Mouse (Mus musculus) testis, postnatal 14 days (tissue): ENCODE data around the gene Col4a2.

Experiments used
- DNase-seq: peaks from one replicate; pipeline ENCODE4 v3.0.0; 2021; ENCODE audit warnings: low spot score

The Col4a2 gene

DNA sequence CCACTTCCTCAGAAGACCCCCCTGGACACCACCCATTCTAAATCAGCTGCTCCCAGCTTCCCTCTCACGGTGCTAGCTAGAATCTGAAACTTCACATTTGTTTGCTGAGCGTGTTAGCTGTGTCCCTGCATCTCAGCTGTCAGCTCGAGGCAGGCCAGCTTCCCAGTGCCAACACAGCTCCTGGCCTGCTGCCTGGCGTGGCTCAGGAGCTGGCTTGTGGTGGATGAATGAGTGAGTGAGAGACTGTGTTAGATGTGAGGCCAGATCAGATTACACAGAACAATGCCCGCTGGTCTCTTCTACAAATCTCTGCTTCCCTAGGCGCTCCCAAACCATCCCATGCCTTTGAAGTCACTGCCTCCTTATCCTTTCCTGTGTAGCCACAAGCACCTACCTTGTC is 106.6 kb downstream of the Col4a2 start:
- peak; percentile 40 for DNase-seq

DNA sequence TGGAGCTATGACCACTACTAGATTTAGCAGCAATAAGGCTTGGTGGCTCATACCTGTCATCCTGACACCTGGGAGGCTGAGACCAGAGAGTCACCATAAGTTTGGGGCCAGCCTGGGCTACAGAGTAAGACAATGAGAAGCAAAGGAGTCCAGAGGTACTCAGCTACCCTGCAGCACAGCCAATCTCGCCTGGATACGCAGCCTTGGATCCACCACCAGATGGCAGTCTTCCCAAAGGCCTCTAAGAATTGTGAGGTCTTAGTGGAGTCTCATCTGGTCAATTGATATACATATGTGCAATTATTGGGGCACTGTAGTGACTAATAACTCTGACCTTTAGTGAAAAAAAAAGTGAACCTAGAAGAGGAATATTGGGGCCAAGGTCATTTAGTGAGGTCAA is 107.0 kb downstream of the Col4a2 start:
- DNase-seq: no peak

DNA sequence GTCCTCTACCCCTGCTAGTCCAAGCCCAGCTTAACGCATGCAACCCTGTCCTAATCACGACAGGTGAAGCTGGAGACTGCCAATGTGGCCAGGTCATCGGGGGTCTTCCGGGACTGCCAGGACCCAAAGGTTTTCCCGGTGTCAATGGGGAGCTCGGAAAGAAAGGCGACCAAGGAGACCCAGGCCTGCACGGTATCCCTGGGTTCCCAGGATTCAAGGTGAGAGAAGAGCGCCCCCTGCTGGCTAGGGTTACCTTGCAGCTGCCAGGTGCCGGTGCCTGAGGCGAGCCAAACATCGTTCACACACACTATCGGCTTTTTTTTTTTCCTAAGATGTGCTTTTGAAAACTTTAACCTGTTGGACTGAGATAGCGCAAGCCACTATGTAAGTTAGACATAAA is 108.5 kb downstream of the Col4a2 start:
- no peak for DNase-seq

DNA sequence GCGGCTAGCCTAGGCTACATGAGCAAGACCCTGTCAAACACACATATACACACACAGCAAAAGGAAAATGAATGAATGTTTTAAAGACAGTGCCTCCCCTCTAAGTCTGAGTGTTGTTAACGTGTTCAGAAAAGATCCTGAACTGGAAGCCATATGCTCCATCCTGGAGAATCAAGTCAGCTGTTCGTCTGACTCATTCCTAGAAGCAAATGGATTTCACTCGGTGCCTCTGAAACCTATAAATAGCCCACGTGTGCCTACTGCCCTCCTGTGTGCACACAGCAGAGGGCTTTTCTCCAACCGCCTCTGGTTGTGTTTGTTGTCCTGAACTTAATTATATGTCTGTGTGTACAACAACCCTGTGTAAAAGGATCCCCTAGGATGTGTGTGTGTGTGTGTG is 109.4 kb downstream of the Col4a2 start:
- no peak for DNase-seq

DNA sequence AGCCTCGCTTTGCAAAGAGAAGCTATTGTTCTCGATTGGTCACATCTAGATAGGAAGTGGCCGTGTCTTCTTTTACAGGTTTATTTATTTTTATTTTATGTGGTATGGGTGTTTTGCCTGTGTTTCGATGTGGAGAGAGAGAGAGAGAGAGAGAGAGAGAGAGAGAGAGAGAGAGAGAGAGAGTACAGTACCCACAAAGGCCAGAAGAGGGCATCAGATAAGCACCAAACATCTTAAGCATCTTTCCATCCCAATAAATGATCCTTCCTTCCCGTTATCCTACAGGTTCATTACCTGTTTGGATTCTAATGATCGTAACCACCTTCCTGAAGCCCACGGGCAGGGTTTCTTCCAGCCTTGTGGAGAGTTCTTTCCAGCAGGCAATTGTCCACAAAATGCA is 110.5 kb downstream of the Col4a2 start:
- no peak for DNase-seq

DNA sequence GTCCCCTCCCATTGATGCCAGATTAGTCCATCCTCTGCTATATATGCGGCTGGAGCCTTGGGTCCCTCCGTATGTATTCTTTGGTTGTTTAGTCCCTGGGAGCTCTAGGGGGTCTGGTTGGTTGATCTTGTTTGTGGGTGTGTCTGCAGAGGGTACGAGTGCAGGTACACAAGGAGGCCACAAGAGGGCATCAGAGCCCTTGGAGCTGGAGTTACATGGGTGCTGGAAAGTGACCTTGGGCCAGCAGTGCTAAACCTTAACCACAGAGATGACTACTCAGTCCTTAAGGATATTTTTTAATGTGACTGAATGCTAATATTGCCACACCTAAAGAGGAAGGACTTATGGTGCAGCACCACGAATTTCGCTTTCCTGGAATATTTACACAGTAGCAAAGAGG is 118.1 kb downstream of the Col4a2 start:
- DNase-seq: no peak

DNA sequence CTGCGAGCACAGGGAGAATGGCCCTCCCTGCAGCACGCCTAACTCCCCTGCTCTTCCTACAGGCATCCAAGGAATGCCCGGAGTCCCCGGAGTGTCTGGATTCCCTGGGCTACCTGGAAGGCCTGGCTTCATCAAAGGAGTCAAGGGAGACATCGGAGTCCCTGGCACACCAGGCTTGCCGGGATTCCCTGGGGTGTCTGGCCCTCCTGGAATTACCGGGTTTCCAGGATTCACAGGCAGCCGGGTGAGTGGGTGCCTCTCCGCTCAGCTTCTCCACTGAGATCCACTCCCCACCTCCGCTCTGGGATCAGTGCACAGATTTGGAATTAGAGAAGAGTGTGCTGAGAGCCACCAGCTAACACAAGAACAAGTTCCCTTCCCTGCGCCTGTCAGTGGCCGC is 125.3 kb downstream of the Col4a2 start:
- DNase-seq: no peak

DNA sequence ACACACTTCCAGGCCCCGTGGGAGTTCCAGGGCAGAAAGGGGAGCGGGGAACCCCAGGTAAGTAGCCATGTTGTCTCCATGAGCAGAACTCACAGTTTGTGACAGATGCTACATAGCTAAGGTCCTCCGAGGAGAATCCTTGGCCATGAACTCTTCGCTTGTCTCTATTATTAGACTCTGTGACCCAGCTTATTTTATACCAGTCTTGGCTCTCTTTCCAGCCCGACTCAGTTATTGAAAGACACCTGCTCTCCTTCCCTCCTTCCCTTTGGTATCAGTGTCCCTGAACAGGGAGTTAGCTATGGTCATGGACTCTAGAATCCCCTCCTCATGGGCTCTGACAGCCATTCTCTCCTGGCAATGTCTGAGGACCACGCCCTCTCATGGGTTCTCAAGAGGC is 128.7 kb downstream of the Col4a2 start:
- no peak for DNase-seq

DNA sequence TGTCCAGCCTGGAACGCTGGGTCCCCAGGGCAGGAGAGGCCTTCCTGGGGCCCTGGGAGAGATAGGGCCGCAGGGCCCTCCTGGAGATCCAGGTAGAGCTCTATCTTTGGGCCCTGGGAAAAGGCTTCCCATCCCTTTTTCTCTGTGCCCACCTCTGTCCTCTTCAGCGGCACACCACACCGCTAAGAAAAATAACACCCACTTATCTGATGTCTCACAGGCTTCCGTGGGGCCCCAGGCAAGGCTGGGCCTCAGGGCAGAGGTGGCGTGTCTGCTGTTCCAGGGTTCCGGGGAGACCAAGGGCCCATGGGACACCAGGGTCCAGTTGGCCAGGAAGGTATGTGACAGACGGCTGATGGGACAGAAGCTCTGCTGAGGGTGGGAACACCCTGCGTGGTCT is 131.0 kb downstream of the Col4a2 start:
- DNase-seq: no peak

DNA sequence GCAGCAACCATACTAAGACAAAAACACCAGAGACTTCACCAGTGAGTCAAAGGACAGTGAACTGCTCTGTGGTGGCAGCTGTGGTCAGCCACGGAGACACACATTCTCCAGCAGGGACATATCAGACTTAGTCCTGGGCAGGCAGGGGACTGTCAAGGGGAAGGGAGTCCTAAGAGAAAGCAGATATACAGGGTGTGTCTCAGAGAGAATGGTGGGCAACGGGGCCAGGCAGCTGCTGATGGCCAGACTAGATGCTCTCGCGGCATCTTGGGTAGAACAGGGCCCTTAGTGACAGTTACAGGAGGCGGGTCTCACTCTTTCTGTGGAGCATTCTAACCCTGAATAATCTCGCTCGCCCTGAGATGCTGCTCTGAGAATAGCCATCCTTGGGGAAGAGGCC is 131.6 kb downstream of the Col4a2 start:
- DNase-seq: no peak

DNA sequence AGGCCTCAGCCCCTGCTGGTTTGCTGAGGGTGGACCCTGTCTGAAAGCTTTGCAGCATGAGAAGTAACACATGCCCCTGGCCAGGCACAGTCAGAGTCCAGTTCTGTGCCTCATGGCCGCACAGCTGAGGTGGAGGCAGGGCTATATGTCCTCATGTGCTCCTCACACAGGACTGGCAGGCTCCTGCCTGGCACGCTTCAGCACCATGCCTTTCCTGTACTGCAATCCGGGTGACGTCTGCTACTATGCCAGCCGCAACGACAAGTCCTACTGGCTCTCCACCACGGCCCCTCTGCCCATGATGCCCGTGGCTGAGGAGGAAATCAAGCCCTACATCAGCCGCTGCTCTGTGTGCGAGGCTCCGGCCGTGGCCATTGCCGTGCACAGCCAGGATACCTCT is 133.2 kb downstream of the Col4a2 start:
- DNase-seq: no peak

DNA sequence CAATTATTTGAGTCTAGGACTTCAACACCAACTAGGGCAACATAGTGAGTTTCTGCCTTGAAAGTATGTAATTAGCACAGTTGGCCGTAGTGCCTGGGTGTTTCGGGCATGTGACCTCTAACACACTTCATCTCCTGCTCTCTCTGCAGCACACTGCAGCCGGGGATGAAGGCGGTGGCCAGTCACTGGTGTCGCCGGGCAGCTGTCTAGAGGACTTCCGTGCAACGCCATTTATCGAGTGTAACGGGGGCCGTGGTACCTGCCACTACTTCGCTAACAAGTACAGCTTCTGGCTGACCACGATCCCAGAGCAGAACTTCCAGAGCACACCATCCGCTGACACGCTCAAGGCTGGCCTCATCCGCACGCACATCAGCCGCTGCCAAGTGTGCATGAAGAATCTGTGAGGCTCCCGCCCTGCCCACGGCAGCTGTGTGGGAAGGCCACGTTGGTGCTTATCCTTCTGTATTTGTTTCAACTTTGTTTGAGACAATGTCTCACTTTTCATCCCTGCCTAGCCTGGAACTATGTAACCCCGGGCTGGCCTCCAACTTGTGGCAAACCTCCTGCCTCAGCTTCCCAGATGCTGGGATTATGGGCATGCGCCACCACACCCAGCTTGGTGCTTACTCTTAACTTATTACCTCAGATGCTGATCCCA is 135.4 kb downstream of the Col4a2 start:
- DNase-seq: peak; percentile 76

DNA sequence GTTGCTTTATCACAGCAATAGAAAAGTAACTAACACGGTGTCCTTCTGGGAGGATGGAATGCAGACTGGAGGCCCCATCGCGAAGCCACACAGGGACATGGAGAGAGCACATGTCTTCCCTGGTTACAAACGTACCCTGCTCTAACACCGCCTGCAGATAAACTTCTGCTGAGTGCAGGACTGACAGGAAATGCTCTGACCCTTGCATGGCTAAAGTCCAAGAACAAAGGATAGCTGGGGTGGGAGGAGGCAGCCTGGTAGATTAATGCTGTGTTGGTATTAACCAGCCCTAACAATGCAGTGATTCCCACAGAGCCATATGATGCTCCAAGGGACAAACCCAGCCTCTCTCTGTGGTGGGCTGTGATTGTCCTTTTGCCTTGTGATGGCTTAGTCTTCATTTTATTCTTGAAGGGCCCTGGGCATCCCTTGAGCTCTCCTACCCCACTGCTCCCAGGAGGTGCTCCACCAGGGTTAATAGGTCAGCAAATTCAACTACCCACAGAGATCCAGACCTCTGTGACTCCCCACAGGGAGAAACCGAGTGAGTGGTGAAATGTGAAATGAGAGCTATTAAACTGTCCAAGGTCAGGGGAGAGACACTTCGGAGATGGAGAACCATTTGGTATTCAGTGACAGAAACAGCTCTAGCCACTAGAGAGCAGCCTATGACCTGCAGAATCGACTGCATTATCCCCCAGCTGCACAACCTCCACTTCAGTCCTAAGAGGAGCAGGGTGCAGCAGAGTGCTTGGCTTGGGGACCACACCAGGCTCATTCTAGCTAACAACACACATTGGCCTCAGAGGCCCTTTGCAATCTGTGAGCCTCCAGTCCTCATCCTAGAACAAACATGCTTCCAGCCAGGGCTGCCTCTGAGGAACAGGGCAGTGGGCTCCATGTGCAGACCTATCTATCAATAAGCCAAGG is 137.8 kb downstream of the Col4a2 start:
- DNase-seq: peak; percentile 60

DNA sequence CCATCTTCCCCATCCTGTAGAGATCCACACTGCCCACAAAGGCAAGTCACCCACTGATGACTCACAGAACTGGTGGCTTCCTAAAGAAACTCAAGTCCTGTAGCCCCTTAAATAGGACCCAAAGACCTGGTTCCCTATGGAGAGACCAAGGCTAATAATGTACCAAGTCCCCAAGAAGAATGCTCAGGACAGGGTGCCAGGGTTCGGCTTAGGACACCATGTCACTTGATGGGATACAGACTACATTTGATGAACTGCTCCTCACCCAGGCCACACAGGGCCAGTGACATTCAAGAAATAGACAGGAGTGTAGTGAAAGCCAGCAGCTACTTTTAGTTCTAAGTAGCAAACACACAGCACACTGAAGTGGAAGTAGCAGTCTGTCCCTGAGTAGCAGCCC is 139.5 kb downstream of the Col4a2 start:
- no peak for DNase-seq

DNA sequence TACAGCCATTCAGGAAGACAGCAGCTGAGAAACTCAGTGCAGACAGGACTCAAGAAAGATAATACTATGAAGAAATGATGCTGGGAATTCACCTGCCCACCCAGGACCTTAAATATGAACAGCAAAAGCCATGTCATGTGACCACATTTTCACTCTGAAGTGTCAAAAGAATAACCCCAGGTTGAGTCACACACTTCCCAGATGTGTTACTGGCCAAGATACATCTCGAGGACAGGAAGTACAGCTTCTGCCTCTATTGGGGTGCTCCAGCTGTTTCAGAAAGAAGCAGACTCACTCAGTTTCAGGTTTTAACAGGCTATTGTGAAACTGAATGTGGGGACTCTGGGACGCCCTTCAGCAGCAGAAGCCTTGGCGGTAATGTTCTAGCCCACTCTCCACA is 140.0 kb downstream of the Col4a2 start:
- no peak for DNase-seq

DNA sequence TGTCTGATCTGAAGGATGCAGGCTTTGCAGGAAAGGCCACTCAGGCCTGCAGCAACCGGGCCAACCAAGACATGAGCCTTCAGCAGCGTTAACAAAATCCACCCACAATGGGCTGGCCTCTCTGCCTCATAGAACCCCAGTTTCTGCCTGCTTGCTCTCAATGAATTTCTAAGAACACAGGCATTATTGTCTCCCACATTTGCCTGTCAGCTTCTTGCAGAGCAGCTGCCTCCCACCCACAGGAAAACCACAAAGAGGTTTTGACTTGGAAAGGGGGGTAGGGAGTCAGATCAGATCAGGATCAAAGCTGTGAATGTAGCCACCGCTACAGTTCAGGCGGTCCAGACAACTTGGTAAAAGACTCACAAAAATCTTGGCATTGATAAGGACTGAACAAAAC is 140.4 kb downstream of the Col4a2 start:
- DNase-seq: peak; percentile 40

DNA sequence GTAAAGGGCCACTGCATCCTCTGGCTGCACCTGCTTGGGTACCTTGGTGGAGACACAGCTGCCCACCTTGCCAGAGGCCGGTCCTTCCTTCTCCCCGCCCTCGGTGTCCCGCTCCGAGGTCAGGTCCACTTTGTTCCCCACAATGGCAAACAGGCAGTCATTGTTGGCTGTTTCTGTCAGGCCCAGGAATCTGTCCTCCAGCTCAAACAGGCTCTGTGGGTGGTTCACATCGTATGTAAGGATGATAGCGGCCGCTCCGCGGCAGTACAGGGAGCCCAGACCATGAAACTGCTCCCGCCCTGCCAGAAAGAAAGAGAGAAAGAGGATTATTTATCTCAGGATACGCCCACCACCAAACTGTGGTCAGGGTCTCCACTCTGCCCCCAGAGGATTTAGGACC is 141.6 kb downstream of the Col4a2 start:
- DNase-seq: no peak

DNA sequence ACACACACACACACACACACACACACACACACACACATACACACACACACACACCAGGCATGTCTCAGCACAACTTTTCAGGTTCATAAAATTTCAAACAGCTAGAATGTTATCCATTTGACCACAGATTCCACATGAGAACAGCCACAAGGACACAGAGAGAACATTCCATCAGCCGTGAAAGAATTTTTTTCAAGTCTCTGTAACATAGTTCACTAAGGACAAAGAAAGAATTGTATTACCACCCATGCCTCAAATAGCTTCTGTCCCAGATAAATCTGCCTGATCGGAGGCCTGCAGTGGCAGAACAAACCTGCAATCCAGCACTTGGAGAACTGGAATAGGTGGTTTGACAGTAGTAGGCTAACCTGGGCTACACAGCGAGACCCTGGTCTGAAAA is 144.7 kb downstream of the Col4a2 start:
- no peak for DNase-seq

DNA sequence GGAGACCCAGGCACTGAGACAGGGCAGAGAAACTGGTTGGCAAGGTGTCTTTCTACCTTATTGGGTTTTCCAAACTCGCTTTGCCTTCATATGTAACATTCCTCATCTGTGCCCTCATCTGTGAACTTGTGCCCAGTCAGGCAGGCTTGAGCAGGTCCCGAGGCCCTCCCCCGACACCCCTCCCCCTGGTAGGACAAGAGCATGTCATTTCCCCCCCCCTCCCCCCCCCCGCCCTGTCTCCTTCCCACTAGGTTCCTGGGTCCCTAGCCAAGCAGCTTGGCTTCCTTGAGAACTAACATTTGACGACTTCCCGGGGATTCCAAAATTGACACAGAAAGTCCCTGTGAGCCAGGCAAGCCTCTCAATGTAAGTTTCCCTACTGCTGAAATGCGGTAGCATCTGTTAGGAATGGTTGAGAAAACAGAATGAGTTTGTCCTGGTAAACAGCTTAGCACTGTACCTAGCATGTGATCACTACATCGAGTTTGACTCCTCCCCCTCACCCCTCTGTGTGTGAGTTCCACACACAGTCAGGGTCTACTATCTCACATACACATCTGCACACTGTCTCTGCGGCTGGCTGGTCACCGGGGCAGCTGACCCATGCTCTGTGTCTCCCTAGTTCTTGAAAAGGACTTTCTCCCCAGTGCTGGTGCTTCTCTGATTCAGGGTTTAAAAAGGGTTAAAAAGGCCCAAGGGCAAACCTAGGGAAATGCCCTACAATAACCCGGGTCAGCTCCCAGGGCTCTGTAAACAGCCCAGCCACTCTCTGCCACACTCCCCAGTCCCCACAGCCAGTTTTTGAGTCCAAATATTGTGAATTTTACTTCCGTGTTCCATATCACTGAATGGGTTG is 145.6 kb downstream of the Col4a2 start:
- peak; percentile 37 for DNase-seq

DNA sequence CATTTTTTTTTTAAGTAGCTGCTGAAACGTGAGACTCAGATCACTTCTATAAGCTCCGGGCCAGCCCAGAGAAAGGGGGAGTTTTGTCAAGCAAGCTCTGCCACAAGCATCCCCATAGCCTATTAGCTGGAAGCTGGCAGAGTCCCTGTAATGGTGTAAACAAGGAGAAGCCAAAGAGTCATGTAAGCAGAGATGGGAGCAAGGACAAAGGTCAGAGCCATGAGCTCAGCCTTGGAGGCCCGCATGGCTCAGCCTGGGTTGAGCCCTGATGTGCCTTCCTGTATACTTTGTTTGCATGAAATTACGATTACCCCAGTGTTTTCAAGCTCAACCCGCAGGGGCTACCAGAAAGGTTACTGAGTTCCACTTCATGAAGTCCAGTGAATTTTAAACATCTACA is 146.4 kb downstream of the Col4a2 start:
- DNase-seq: no peak

DNA sequence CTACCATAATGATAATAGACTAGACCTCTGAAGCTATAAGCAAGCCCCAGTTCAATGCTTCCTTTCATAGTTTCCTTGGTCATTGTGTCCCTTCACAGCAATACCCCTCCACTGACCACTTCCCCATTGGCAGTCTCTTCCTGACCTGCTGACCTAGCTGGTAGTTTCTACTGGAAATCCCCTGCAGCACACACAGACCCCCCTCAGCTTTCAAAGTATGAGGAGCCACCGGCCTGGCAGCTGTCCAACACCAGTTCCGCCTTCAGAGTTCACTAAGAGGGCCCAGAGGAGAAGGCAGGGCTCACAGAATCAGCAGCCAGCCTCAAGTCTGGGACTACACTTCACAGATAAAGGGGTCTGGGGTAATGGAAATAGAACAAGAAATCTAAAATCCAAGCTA is 148.3 kb downstream of the Col4a2 start:
- no peak for DNase-seq

DNA sequence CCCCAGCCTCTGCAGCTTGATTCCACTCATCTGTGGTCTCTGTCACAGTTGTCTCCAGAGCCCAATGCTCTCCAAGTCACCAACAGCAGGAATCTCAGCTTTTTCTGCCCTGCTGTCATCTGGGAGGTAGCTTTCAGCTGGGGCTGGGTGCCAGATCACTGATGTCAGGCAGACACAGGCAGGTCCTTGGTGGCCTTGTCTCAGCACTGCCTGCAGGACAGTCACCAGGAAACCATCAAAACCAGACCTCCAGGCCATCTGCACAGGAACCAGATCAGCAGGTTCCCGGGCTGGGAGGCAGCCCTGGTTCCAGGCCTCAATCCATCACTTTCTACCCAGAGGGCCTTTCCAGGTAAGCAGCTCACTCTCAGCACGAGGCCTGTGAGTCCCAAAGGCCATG is 149.2 kb downstream of the Col4a2 start:
- no peak for DNase-seq

DNA sequence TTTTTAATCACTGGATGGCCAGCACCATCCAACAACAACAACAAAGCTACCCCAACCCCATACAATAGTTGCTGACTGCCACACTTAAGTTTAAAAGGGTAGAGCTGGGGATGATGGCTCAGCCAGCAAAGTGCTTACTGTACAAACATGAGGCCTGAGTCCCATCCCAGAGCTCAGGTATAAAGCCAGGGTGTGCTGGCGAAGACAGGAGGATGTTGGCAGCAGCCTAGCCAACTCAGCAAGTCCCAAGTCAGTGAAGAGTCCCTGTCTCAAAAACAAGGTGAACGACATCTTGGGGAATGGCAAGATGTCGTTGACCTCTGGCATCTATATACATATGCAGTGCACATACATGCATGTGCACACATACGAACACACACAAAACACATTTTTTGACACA is 150.0 kb downstream of the Col4a2 start:
- DNase-seq: no peak
